Mouse (Mus musculus): ENCODE data around the gene Lrrk1. TPM values are rescaled to one million over a fixed set of nuclear protein-coding genes. Genes with fewer than 3 reads are reported as not detected.

Gene Lrrk1
- polyA plus RNA-seq, 1 experiment from 2014 or later, result 8.0 TPM

- no peaks in the 10 kb centered on the region for H3K27me3 ChIP-seq (replicated peaks)
- no peak for ATAC-seq (ENCODE audit: extremely low read depth, insufficient number of reproducible peaks, low FRiP score, low TSS enrichment)
- H3K4me2 ChIP-seq, result no peak overlapping the region
- 63% methylated on average over 6 of the region's 6 CpGs for WGBS
- peak overlapping the region; percentile 77 for H3K27ac ChIP-seq (replicated peaks)
- H3K4me1 ChIP-seq, result peaks cover 38% of the 10 kb centered on the region
- H3K4me3 ChIP-seq, result no peak overlapping the region
- H3K36me3 ChIP-seq, result no peaks in the 10 kb centered on the region
- H3K9ac ChIP-seq, result 0 out of 2 replicates have a peak overlapping the region, but pooled peaks have one; percentile 0
- 0 out of 2 replicates have a peak, but pooled peaks cover 4% of the 10 kb centered on the region for H3K9me3 ChIP-seq
Measured at GRCm38 (mm10) chr7:66233947-66234516, 154.1 kb downstream of the Lrrk1 start.

DNA sequence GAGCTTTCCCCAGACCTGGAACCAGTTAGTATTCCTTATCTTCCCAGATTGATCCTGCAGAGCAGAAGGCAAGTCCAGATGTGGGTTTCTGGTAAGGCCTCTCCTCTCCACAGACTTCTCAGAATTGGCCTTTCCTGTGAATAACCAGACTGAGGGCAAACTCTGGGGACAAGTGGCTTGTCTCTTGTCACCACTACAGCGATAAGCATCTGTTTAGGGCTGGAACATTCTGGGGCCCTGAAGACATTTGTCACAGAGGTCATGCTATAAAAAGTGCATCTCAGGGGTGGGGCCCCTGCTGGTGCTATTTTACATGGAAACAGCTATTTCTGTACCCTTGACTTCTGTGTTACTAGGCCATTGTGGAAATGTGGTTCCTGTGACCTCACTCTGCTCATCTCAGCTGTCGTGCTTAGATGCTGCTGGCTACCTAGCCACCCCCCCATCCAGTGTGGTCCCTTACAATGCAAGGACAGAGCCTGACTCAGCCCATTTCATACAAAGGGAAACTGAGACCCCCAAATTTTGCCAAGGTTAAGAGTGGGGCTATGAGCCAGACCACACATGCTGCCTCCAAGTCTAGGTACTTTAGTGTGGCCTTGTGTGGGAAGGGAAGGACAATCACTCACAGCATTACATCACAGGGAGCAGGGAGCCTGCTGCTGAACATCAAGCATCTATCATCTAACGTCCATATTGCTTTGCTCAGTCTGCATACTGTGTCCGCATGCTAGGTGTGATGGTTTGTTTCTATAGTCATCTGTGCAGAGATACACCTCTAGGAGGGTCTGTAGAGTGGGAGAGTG, 154.8 kb downstream of the Lrrk1 start:
- H3K9me3 ChIP-seq, result 0 out of 2 replicates have a peak, but pooled peaks cover 1% of the 10 kb centered on the region

GRCm38 (mm10) chr7:66231861-66232260, 156.3 kb downstream of the Lrrk1 start:
- Histone ChIP-seq H3K4me2 (no peak overlapping the region), H3K36me3 (no peaks in the 10 kb centered on the region), H3K27ac (replicated peaks) (peak overlapping the region; percentile 83), H3K9me3 (no peaks in the 10 kb centered on the region), H3K4me1 (peaks cover 38% of the 10 kb centered on the region), H3K27me3 (replicated peaks) (no peaks in the 10 kb centered on the region), H3K4me3 (no peak overlapping the region), H3K9ac (no peak overlapping the region)
- WGBS, result 90% methylated on average over 4 of the region's 4 CpGs
- ATAC-seq (ENCODE audit: extremely low read depth, insufficient number of reproducible peaks, low FRiP score, low TSS enrichment), result no peak

More for the DNA sequence above, 154.8 kb downstream of the Lrrk1 start:
- H3K9ac ChIP-seq, result 0 out of 2 replicates have a peak overlapping the region, but pooled peaks have one; percentile 0
- no peak overlapping the region for H3K4me3 ChIP-seq
- 27% methylated on average over 4 of the region's 4 CpGs for WGBS
- peaks cover 38% of the 10 kb centered on the region for H3K4me1 ChIP-seq
- no peaks in the 10 kb centered on the region for H3K27me3 ChIP-seq (replicated peaks)
- H3K27ac ChIP-seq (replicated peaks), result peak overlapping the region; percentile 77
- H3K36me3 ChIP-seq, result no peaks in the 10 kb centered on the region
- no peak overlapping the region for H3K4me2 ChIP-seq
- ATAC-seq (ENCODE audit: extremely low read depth, insufficient number of reproducible peaks, low FRiP score, low TSS enrichment), result no peak

DNA sequence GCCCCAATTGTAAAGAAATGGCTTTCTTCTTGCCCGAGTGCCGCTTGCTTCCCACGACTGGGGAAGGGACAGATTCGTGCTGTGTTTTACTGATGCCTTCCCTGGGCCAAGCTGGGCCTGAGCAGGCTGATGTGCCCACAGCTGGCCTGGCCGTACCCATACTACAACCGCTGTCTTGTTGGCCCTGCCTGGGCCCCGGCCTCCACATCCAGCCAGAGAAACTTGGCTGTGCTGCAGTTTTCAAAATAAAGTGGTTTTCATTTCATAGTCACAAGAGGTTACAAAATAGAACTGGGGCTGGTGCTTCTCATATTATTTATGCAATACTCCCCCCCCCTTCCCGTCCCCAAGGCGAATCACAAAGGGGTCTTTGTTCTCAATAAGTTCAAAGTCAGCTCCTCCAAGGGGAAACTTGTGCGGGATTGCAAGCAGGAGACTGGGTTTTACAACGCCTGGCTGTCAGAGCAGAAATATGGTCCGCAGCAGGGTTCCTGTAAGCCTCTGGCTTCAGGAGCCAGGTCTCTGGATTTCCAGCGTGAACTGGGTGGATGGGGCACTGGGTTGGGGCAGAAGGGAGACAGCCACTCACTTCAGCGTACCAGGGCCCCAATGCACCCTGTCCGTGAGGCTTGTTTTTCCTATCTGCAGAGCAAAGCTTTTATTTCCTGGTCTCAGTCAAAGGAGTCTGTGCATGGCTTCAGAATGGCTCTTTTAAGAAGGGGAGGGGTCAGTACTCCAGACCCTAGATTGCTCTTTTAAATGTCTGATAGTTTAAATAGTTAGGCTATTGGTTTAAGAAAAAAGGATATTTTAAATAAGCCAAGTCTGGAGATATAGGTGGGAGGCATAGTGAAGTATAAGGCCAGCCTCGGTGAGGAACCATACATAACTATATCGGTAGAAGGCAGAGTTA, 157.3 kb downstream of the Lrrk1 start:
- H3K27ac ChIP-seq (replicated peaks), result peak overlapping the region; percentile 83
- H3K9ac ChIP-seq, result peak overlapping the region; percentile 63
- ATAC-seq (ENCODE audit: extremely low read depth, insufficient number of reproducible peaks, low FRiP score, low TSS enrichment), result no peak
- H3K36me3 ChIP-seq, result no peaks in the 10 kb centered on the region
- peaks cover 38% of the 10 kb centered on the region for H3K4me1 ChIP-seq
- H3K4me2 ChIP-seq, result no peak overlapping the region
- H3K4me3 ChIP-seq, result no peak overlapping the region
- H3K9me3 ChIP-seq, result no peaks in the 10 kb centered on the region
- WGBS, result 53% methylated on average over 17 of the region's 17 CpGs
- H3K27me3 ChIP-seq (replicated peaks), result no peaks in the 10 kb centered on the region

GRCm38 (mm10) chr7:66230246-66230637, 157.9 kb downstream of the Lrrk1 start:
- H3K9me3 ChIP-seq, result no peaks in the 10 kb centered on the region
- H3K27ac ChIP-seq (replicated peaks), result peak overlapping the region; percentile 83
- peaks cover 41% of the 10 kb centered on the region for H3K4me1 ChIP-seq
- no peak overlapping the region for H3K4me2 ChIP-seq
- no peaks in the 10 kb centered on the region for H3K36me3 ChIP-seq
- 65% methylated on average over 4 of the region's 4 CpGs for WGBS
- no peaks in the 10 kb centered on the region for H3K27me3 ChIP-seq (replicated peaks)
- no peak overlapping the region for H3K4me3 ChIP-seq
- no peak for ATAC-seq (ENCODE audit: extremely low read depth, insufficient number of reproducible peaks, low FRiP score, low TSS enrichment)
- H3K9ac ChIP-seq, result peak overlapping the region; percentile 63; the same call in 1 of the 2 replicates

- no peaks in the 10 kb centered on the region for H3K27me3 ChIP-seq (replicated peaks)
- no peak for ATAC-seq (ENCODE audit: extremely low read depth, insufficient number of reproducible peaks, low FRiP score, low TSS enrichment)
- H3K9ac ChIP-seq, result no peak overlapping the region
- no peak overlapping the region for H3K4me3 ChIP-seq
- no peaks in the 10 kb centered on the region for H3K9me3 ChIP-seq
- peaks cover 40% of the 10 kb centered on the region for H3K4me1 ChIP-seq
- H3K4me2 ChIP-seq, result no peak overlapping the region
- 0 out of 2 replicates have a peak overlapping the region, but pooled peaks have one; percentile 83 for H3K27ac ChIP-seq (replicated peaks)
- H3K36me3 ChIP-seq, result no peaks in the 10 kb centered on the region
- WGBS, result 80% methylated on average over 7 of the region's 7 CpGs
Measured at GRCm38 (mm10) chr7:66229433-66229832, 158.7 kb downstream of the Lrrk1 start.

DNA sequence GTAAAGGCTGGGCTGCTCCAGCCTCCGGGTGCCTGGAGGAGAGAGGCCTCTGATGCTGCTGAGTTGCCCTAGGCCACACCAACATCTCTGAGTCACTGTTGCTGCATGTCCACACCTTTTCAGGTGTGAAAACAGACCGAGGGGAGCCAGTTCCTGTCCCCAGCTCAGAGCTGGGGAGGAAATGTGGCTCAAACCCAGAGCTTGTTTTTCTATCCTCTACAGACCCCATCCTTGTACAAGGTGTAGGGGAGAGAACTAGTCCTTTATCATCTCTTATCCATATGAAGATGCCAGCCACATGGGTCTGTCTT, 159.6 kb downstream of the Lrrk1 start:
- ATAC-seq (ENCODE audit: extremely low read depth, insufficient number of reproducible peaks, low FRiP score, low TSS enrichment), result no peak

GRCm38 (mm10) chr7:66227814-66228609, 160.1 kb downstream of the Lrrk1 start:
- Histone ChIP-seq H3K36me3 (no peaks in the 10 kb centered on the region), H3K4me1 (peaks cover 31% of the 10 kb centered on the region), H3K4me2 (no peak overlapping the region), H3K27me3 (replicated peaks) (no peaks in the 10 kb centered on the region), H3K27ac (replicated peaks) (no peak overlapping the region), H3K9me3 (no peaks in the 10 kb centered on the region), H3K4me3 (no peak overlapping the region), H3K9ac (no peak overlapping the region)
- no peak for ATAC-seq (ENCODE audit: extremely low read depth, insufficient number of reproducible peaks, low FRiP score, low TSS enrichment)
- 72% methylated on average over 13 of the region's 13 CpGs for WGBS

More for the DNA sequence above, 159.6 kb downstream of the Lrrk1 start:
- H3K27me3 ChIP-seq (replicated peaks), result no peaks in the 10 kb centered on the region
- peaks cover 32% of the 10 kb centered on the region for H3K4me1 ChIP-seq
- no peak overlapping the region for H3K9ac ChIP-seq
- H3K4me2 ChIP-seq, result no peak overlapping the region
- no peak overlapping the region for H3K4me3 ChIP-seq
- 52% methylated on average over 2 of the region's 2 CpGs for WGBS
- no peaks in the 10 kb centered on the region for H3K36me3 ChIP-seq
- H3K27ac ChIP-seq (replicated peaks), result no peak overlapping the region
- no peaks in the 10 kb centered on the region for H3K9me3 ChIP-seq

DNA sequence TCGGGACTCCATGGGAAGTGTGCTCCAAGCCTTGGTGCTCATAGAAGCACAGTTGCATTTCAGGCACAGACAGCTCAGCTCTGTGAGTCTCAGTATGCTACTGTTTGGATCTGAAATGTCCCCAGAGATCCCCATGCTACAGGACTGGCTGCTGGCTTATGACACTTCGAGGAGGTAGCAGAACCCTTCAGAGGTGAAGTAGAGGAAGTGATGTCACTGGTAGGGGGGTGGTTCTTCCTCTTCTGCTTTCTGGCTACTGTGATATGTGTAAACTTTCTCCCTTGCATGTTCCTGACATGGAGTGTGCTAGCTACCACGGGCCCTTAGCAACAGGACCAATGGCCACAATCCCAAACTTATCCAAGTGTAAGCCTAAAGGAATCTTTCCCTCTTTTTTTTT, 162.3 kb downstream of the Lrrk1 start:
- Histone ChIP-seq H3K36me3 (no peaks in the 10 kb centered on the region), H3K27ac (replicated peaks) (no peak overlapping the region), H3K4me1 (peaks cover 25% of the 10 kb centered on the region), H3K4me2 (no peak overlapping the region), H3K4me3 (no peak overlapping the region), H3K27me3 (replicated peaks) (no peaks in the 10 kb centered on the region), H3K9me3 (no peaks in the 10 kb centered on the region), H3K9ac (no peak overlapping the region)
- WGBS, result 69% methylated on average over 3 of the region's 3 CpGs
- no peak for ATAC-seq (ENCODE audit: extremely low read depth, insufficient number of reproducible peaks, low FRiP score, low TSS enrichment)

- Histone ChIP-seq H3K4me2 (no peak overlapping the region), H3K9ac (no peak overlapping the region), H3K36me3 (no peaks in the 10 kb centered on the region), H3K9me3 (no peaks in the 10 kb centered on the region), H3K27me3 (replicated peaks) (no peaks in the 10 kb centered on the region), H3K27ac (replicated peaks) (no peak overlapping the region), H3K4me1 (peaks cover 17% of the 10 kb centered on the region), H3K4me3 (no peak overlapping the region)
- ATAC-seq (ENCODE audit: extremely low read depth, insufficient number of reproducible peaks, low FRiP score, low TSS enrichment), result no peak
- 94% methylated on average over 6 of the region's 6 CpGs for WGBS
Measured at GRCm38 (mm10) chr7:66224541-66224940, 163.6 kb downstream of the Lrrk1 start.

All from heart, embryonic 13.5 days (tissue).